In genomic region chr11:67143863-67144498, GRCm38 (mm10) we compare ENCODE assay signal across 22 mouse cellular contexts.
"Had no signal": no experiment of that assay in that cellular context is flagged by ENCODE, and none has a peak within 500 bp of the region (broad histone marks: within the 10 kb centered on the region; RNA-seq: fewer than 3 reads in every experiment).

No protein-coding gene starts in this region.

- H3K27me3 ChIP-seq: kidney, embryonic 15.5 days; limb, embryonic 13.5 days; liver, embryonic 12.5 days; liver, embryonic 15.5 days; lung, embryonic 15.5 days; neural tube, embryonic 12.5 days; neural tube, embryonic 15.5 days; stomach, embryonic 15.5 days had no signal

- DNase-seq: kidney, adult 11 months; kidney, adult 8-10 months; kidney, postnatal 10 days; kidney, postnatal 4 days; liver; lung, adult 18-20 months; lung, postnatal 14 days; lung, postnatal 4 days; midbrain, embryonic 14.5 days; right cerebral cortex, adult 18-20 months; right cerebral cortex, postnatal 14 days; right cerebral cortex, postnatal 4 days; thymus, postnatal 25 days had no signal

- H3K36me3 ChIP-seq: kidney, embryonic 15.5 days; limb, embryonic 10.5 days; limb, embryonic 13.5 days; liver, embryonic 12.5 days; liver, embryonic 15.5 days; lung, embryonic 15.5 days; neural tube, embryonic 12.5 days; neural tube, embryonic 15.5 days; stomach, embryonic 15.5 days had no signal
